Mouse (Mus musculus) hindbrain, embryonic 16.5 days (tissue): ENCODE data around the gene Evi5. TPM values are rescaled to one million over a fixed set of nuclear protein-coding genes. Genes with fewer than 3 reads are reported as not detected.

ENCODE experiments used
- ATAC-seq: fragments of 200-750 bp; cut with Nextera tagmentation; 2 replicates; pipeline ENCODE4 v1.8.0; 2017; ENCODE audit warnings: moderate TSS enrichment, moderate library complexity
- H3K27ac ChIP-seq: fragments of 300-500 bp; sonication (generic); 2 replicates; pipeline ENCODE4 v1.5.1; 2014; ENCODE audit warnings: low read depth, mild to moderate bottlenecking, control low read depth, low read length, moderate library complexity
- H3K27me3 ChIP-seq: fragments of 300-500 bp; sonication (generic); replicated peaks from 2 replicates; pipeline ENCODE4 v1.6.1; 2014; ENCODE audit warnings: low read length; ENCODE audit not compliant: control insufficient read depth, insufficient read depth
- H3K36me3 ChIP-seq: fragments of 300-500 bp; sonication (generic); 2 replicates; pipeline ENCODE4 v1.6.1; 2014; ENCODE audit warnings: mild to moderate bottlenecking, low read length, moderate library complexity, mixed read lengths; ENCODE audit not compliant: control insufficient read depth, insufficient read depth
- H3K4me1 ChIP-seq: fragments of 300-500 bp; sonication (generic); 2 replicates; pipeline ENCODE4 v1.6.1; 2014; ENCODE audit warnings: low read depth, low read length; ENCODE audit not compliant: control insufficient read depth, insufficient read depth
- H3K4me2 ChIP-seq: fragments of 300-500 bp; sonication (generic); 2 replicates; pipeline ENCODE4 v1.6.1; 2014; ENCODE audit warnings: mild to moderate bottlenecking, low read length, control low read depth, moderate library complexity
- H3K4me3 ChIP-seq: fragments of 300-500 bp; sonication (generic); 2 replicates; pipeline ENCODE4 v1.5.1; 2014; ENCODE audit warnings: mild to moderate bottlenecking, low read length, control low read depth, moderate library complexity
- H3K9ac ChIP-seq: fragments of 300-500 bp; sonication (generic); 2 replicates; pipeline ENCODE4 v1.6.1; 2014; ENCODE audit warnings: low read depth, mild to moderate bottlenecking, control low read depth, low read length, moderate library complexity
- H3K9me3 ChIP-seq: fragments of 300-500 bp; sonication (generic); 2 replicates; pipeline ENCODE4 v1.6.1; 2014; ENCODE audit warnings: mild to moderate bottlenecking, low read length, moderate library complexity; ENCODE audit not compliant: control insufficient read depth
- WGBS: fragments of 180-500 bp; shearing (Covaris S2); extraction: QIAGEN DNeasy Blood & Tissue Kit; methylation state at CpG from one replicate; pipeline ENCODE4 v1.1.7; 2014; 5-methylcytosine and 5-hydroxymethylcytosine counted together
- polyA plus RNA-seq: library from polyadenylated mRNA; unstranded; fragments of >200 nt; fragmentation: Nextera tagmentation; extraction: Ambion mirVana; gene quantifications from 2 replicates; pipeline ENCODE4 v1.2.1, GENCODE M21; 2015

Gene Evi5
- polyA plus RNA-seq, 1 experiment from 2014 or later: 58.7 TPM

GRCm38 (mm10) chr5:107724661-107725434 is 150.1 kb downstream of the Evi5 start:
- peaks cover 39% of the 10 kb centered on the region for H3K4me1 ChIP-seq
- H3K27me3 ChIP-seq: peaks cover 48% of the 10 kb centered on the region
- WGBS: 1% methylated on average over 50 of the region's 52 CpGs
- ATAC-seq: 0 out of 2 replicates have a peak, but pooled peaks have one; percentile 5
- no peaks in the 10 kb centered on the region for H3K36me3 ChIP-seq
- H3K4me3 ChIP-seq: peak overlapping the region; percentile 28
- H3K4me2 ChIP-seq: peak overlapping the region; percentile 49
- no peaks in the 10 kb centered on the region for H3K9me3 ChIP-seq
- no peak overlapping the region for H3K9ac ChIP-seq
- H3K27ac ChIP-seq: no peak overlapping the region

GRCm38 (mm10) chr5:107723541-107724511 is 151.1 kb downstream of the Evi5 start:
- peak overlapping the region; percentile 36 for H3K4me2 ChIP-seq
- ATAC-seq: no peak
- H3K4me1 ChIP-seq: peaks cover 39% of the 10 kb centered on the region
- no peaks in the 10 kb centered on the region for H3K9me3 ChIP-seq
- no peaks in the 10 kb centered on the region for H3K36me3 ChIP-seq
- peak overlapping the region; percentile 16 for H3K4me3 ChIP-seq
- no peak overlapping the region for H3K27ac ChIP-seq
- WGBS: under 1% methylated on average over 47 of the region's 49 CpGs
- H3K9ac ChIP-seq: no peak overlapping the region
- H3K27me3 ChIP-seq: peaks cover 52% of the 10 kb centered on the region

- H3K9ac ChIP-seq: no peak overlapping the region
- no peak overlapping the region for H3K27ac ChIP-seq
- H3K27me3 ChIP-seq: peaks cover 51% of the 10 kb centered on the region
- under 1% methylated on average over 34 of the region's 34 CpGs for WGBS
- no peaks in the 10 kb centered on the region for H3K36me3 ChIP-seq
- no peaks in the 10 kb centered on the region for H3K9me3 ChIP-seq
- H3K4me2 ChIP-seq: peak overlapping the region; percentile 36
- ATAC-seq: no peak
- peaks cover 39% of the 10 kb centered on the region for H3K4me1 ChIP-seq
- H3K4me3 ChIP-seq: peak overlapping the region; percentile 16; the same call in 1 of the 2 replicates
Measured at GRCm38 (mm10) chr5:107722661-107723532, 152.0 kb downstream of the Evi5 start.

- peak overlapping the region; percentile 42 for H3K4me3 ChIP-seq
- H3K4me2 ChIP-seq: peak overlapping the region; percentile 66
- H3K27ac ChIP-seq: no peak overlapping the region
- 0 out of 2 replicates have a peak, but pooled peaks have one; percentile 41 for ATAC-seq
- H3K36me3 ChIP-seq: no peaks in the 10 kb centered on the region
- peak overlapping the region; percentile 29; the same call in 1 of the 2 replicates for H3K9ac ChIP-seq
- under 1% methylated on average over 29 of the region's 33 CpGs for WGBS
- H3K27me3 ChIP-seq: peaks cover 59% of the 10 kb centered on the region
- no peaks in the 10 kb centered on the region for H3K9me3 ChIP-seq
- peaks cover 38% of the 10 kb centered on the region for H3K4me1 ChIP-seq
Measured at GRCm38 (mm10) chr5:107721638-107722011, 153.3 kb downstream of the Evi5 start.

GRCm38 (mm10) chr5:107720991-107721637 is 153.8 kb downstream of the Evi5 start:
- no peaks in the 10 kb centered on the region for H3K36me3 ChIP-seq
- H3K4me3 ChIP-seq: peak overlapping the region; percentile 42
- H3K9ac ChIP-seq: peak overlapping the region; percentile 29; the same call in 1 of the 2 replicates
- no peaks in the 10 kb centered on the region for H3K9me3 ChIP-seq
- peak; percentile 62; the same call in 1 of the 2 replicates for ATAC-seq
- H3K4me1 ChIP-seq: peaks cover 33% of the 10 kb centered on the region
- H3K27ac ChIP-seq: no peak overlapping the region
- H3K4me2 ChIP-seq: peak overlapping the region; percentile 66
- WGBS: 2% methylated on average over 42 of the region's 58 CpGs
- peaks cover 62% of the 10 kb centered on the region for H3K27me3 ChIP-seq

- 5% methylated on average over 5 of the region's 5 CpGs for WGBS
- Histone ChIP-seq H3K4me3 (no peak overlapping the region), H3K9me3 (no peaks in the 10 kb centered on the region), H3K9ac (no peak overlapping the region), H3K36me3 (no peaks in the 10 kb centered on the region), H3K27me3 (peaks cover 58% of the 10 kb centered on the region), H3K4me2 (no peak overlapping the region), H3K27ac (no peak overlapping the region), H3K4me1 (peaks cover 27% of the 10 kb centered on the region)
- no peak for ATAC-seq
Measured at GRCm38 (mm10) chr5:107720511-107720910, 154.4 kb downstream of the Evi5 start.

GRCm38 (mm10) chr5:107719786-107720185 is 155.1 kb downstream of the Evi5 start:
- H3K9ac ChIP-seq: no peak overlapping the region
- no peak overlapping the region for H3K4me2 ChIP-seq
- WGBS: 15% methylated on average over 1 of the region's 1 CpGs
- peaks cover 20% of the 10 kb centered on the region for H3K4me1 ChIP-seq
- H3K4me3 ChIP-seq: no peak overlapping the region
- no peak overlapping the region for H3K27ac ChIP-seq
- peaks cover 53% of the 10 kb centered on the region for H3K27me3 ChIP-seq
- H3K9me3 ChIP-seq: no peaks in the 10 kb centered on the region
- H3K36me3 ChIP-seq: no peaks in the 10 kb centered on the region
- ATAC-seq: no peak

- H3K4me3 ChIP-seq: no peak overlapping the region
- no peaks in the 10 kb centered on the region for H3K36me3 ChIP-seq
- peaks cover 51% of the 10 kb centered on the region for H3K27me3 ChIP-seq
- ATAC-seq: no peak
- H3K9ac ChIP-seq: no peak overlapping the region
- no peak overlapping the region for H3K27ac ChIP-seq
- no peaks in the 10 kb centered on the region for H3K9me3 ChIP-seq
- no peak overlapping the region for H3K4me2 ChIP-seq
- 15% methylated on average over 3 of the region's 3 CpGs for WGBS
- peaks cover 17% of the 10 kb centered on the region for H3K4me1 ChIP-seq
Measured at GRCm38 (mm10) chr5:107719209-107719608, 155.7 kb downstream of the Evi5 start.
